Mouse (Mus musculus): ENCODE results near the gene Arsa. TPM values are rescaled to one million over a fixed set of nuclear protein-coding genes. Genes with fewer than 3 reads are reported as not detected.
A peak's percentile ranks its signal among the peaks of the same experiment; 100 is the strongest.

Arsa gene
- polyA plus RNA-seq, 1 experiment from 2014 or later = 9.4 TPM

- no peak overlapping the region for H3K4me3 ChIP-seq (ENCODE audit: low read depth, low read length)
- H3K9ac ChIP-seq (ENCODE audit: low read length) = no peak overlapping the region
- H3K4me2 ChIP-seq = no peak overlapping the region
- no peak for DNase-seq (ENCODE audit: low spot score, missing footprints)
- no peaks in the 10 kb centered on the region for H3K36me3 ChIP-seq (ENCODE audit: control insufficient read depth, insufficient read depth, low read length)
- ATAC-seq (ENCODE audit: low FRiP score) = no peak
- H3K4me1 ChIP-seq (ENCODE audit: control insufficient read depth, insufficient read depth, low read length) = peaks cover 5% of the 10 kb centered on the region; the same call in 1 of the 2 replicates
- H3K27ac ChIP-seq (ENCODE audit: low read depth, low read length) = no peak overlapping the region
- WGBS = 48% methylated on average over 8 of the region's 8 CpGs
- H3K27me3 ChIP-seq (ENCODE audit: control insufficient read depth, insufficient read depth, low read length) = no peaks in the 10 kb centered on the region
- H3K9me3 ChIP-seq (ENCODE audit: control insufficient read depth, low read length) = no peaks in the 10 kb centered on the region
Observed at GRCm38 (mm10) chr15:89477806-89478205, 581 bp upstream of the Arsa start.

GRCm38 (mm10) chr15:89476475-89476815 lies 780 bp downstream of the Arsa start:
- Histone ChIP-seq H3K4me2 (peak overlapping the region; percentile 85), H3K4me3 (ENCODE audit: low read depth, low read length) (peak overlapping the region; percentile 46), H3K36me3 (ENCODE audit: control insufficient read depth, insufficient read depth, low read length) (no peaks in the 10 kb centered on the region), H3K9ac (ENCODE audit: low read length) (peak overlapping the region; percentile 70), H3K9me3 (ENCODE audit: control insufficient read depth, low read length) (no peaks in the 10 kb centered on the region), H3K27me3 (ENCODE audit: control insufficient read depth, insufficient read depth, low read length) (no peaks in the 10 kb centered on the region), H3K4me1 (ENCODE audit: control insufficient read depth, insufficient read depth, low read length) (peaks cover 5% of the 10 kb centered on the region; the same call in 1 of the 2 replicates), H3K27ac (ENCODE audit: low read depth, low read length) (no peak overlapping the region)
- 8% methylated on average over 5 of the region's 5 CpGs for WGBS
- DNase-seq (ENCODE audit: low spot score, missing footprints) = no peak
- no peak for ATAC-seq (ENCODE audit: low FRiP score)

DNA sequence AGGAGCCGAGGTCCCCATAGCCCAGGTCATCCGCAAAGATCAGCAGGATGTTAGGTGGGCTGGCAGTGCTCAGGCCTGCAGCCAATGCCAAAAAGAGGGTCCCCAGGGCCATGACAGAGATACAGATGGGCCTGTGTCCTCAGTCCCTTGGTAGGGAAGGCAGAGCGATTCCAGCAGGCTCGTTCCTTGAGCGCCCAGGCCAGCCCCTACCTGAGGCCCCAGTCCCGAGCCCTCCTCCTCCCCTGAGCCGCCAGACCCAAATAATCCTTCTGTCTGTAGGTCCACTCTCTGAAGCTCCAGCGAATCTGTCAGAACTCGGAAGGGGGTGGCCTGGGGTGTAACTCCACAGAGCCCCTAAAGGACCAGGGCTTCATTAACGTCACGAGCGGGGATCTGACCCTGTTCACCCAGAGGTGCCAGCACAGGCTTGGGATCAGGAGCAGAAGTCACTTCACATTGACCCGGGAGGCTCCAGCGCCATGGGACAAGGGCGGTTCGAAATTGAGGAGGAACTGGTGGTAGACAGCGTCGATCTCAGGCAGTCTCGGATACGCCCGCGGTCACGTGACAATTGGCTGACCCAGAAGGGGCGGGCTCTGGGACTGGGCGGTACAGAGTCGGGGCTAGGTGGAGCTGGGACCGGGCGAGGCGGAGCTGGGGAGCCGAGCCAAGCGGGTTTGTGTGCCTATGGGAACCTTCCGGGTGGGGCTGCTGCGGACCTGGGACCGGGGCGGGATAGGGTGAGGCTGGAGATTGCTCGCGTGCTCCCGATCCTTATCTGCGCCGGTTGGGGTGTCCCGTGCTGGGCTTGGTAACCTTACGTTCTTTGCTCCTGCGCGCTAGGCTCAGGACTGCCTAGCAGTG lies 1.4 kb downstream of the Arsa start:
- Histone ChIP-seq H3K36me3 (ENCODE audit: control insufficient read depth, insufficient read depth, low read length) (no peaks in the 10 kb centered on the region), H3K4me3 (ENCODE audit: low read depth, low read length) (peak overlapping the region; percentile 46), H3K9me3 (ENCODE audit: control insufficient read depth, low read length) (no peaks in the 10 kb centered on the region), H3K9ac (ENCODE audit: low read length) (peak overlapping the region; percentile 70), H3K27ac (ENCODE audit: low read depth, low read length) (no peak overlapping the region; the same call in 1 of the 2 replicates), H3K4me2 (peak overlapping the region; percentile 85), H3K4me1 (ENCODE audit: control insufficient read depth, insufficient read depth, low read length) (peaks cover 5% of the 10 kb centered on the region; the same call in 1 of the 2 replicates), H3K27me3 (ENCODE audit: control insufficient read depth, insufficient read depth, low read length) (no peaks in the 10 kb centered on the region)
- WGBS = 10% methylated on average over 44 of the region's 44 CpGs
- DNase-seq (ENCODE audit: low spot score, missing footprints) = peak; percentile 98
- peak; percentile 97 for ATAC-seq (ENCODE audit: low FRiP score)

DNA sequence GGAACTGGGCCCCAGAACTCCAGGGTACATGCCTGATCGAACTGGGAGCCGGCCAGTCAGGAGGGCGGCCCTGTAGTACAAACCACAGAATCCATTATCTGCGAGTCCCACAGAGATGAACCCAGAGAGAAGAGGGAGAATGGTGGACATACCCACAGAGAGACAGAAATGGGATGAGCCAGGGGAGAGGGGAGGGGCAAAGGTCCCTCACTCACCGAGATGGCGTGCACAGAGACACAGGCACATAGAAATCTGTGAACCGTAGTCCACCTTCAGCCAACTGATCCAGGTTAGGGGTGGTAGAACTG lies 2.0 kb downstream of the Arsa start:
- peak overlapping the region; percentile 46; the same call in 1 of the 2 replicates for H3K4me3 ChIP-seq (ENCODE audit: low read depth, low read length)
- WGBS = 89% methylated on average over 7 of the region's 7 CpGs
- DNase-seq (ENCODE audit: low spot score, missing footprints) (no peak), ATAC-seq (ENCODE audit: low FRiP score) (no peak)
- no peak overlapping the region for H3K9ac ChIP-seq (ENCODE audit: low read length)
- no peaks in the 10 kb centered on the region for H3K27me3 ChIP-seq (ENCODE audit: control insufficient read depth, insufficient read depth, low read length)
- no peaks in the 10 kb centered on the region for H3K36me3 ChIP-seq (ENCODE audit: control insufficient read depth, insufficient read depth, low read length)
- H3K4me1 ChIP-seq (ENCODE audit: control insufficient read depth, insufficient read depth, low read length) = peaks cover 5% of the 10 kb centered on the region; the same call in 1 of the 2 replicates
- no peaks in the 10 kb centered on the region for H3K9me3 ChIP-seq (ENCODE audit: control insufficient read depth, low read length)
- H3K27ac ChIP-seq (ENCODE audit: low read depth, low read length) = no peak overlapping the region
- peak overlapping the region; percentile 85 for H3K4me2 ChIP-seq

- Histone ChIP-seq H3K36me3 (ENCODE audit: control insufficient read depth, insufficient read depth, low read length) (no peaks in the 10 kb centered on the region), H3K27ac (ENCODE audit: low read depth, low read length) (no peak overlapping the region), H3K27me3 (ENCODE audit: control insufficient read depth, insufficient read depth, low read length) (no peaks in the 10 kb centered on the region), H3K4me1 (ENCODE audit: control insufficient read depth, insufficient read depth, low read length) (peaks cover 5% of the 10 kb centered on the region; the same call in 1 of the 2 replicates), H3K9me3 (ENCODE audit: control insufficient read depth, low read length) (no peaks in the 10 kb centered on the region), H3K4me2 (no peak overlapping the region), H3K4me3 (ENCODE audit: low read depth, low read length) (no peak overlapping the region), H3K9ac (ENCODE audit: low read length) (no peak overlapping the region)
- DNase-seq (ENCODE audit: low spot score, missing footprints) = no peak
- no peak for ATAC-seq (ENCODE audit: low FRiP score)
- 93% methylated on average over 19 of the region's 19 CpGs for WGBS
Observed at GRCm38 (mm10) chr15:89474596-89475292, 2.5 kb downstream of the Arsa start.

- no peak for ATAC-seq (ENCODE audit: low FRiP score)
- 95% methylated on average over 8 of the region's 8 CpGs for WGBS
- H3K27me3 ChIP-seq (ENCODE audit: control insufficient read depth, insufficient read depth, low read length) = no peaks in the 10 kb centered on the region
- no peak for DNase-seq (ENCODE audit: low spot score, missing footprints)
- H3K4me1 ChIP-seq (ENCODE audit: control insufficient read depth, insufficient read depth, low read length) = peaks cover 5% of the 10 kb centered on the region; the same call in 1 of the 2 replicates
- H3K9me3 ChIP-seq (ENCODE audit: control insufficient read depth, low read length) = no peaks in the 10 kb centered on the region
- no peak overlapping the region for H3K4me3 ChIP-seq (ENCODE audit: low read depth, low read length)
- no peaks in the 10 kb centered on the region for H3K36me3 ChIP-seq (ENCODE audit: control insufficient read depth, insufficient read depth, low read length)
- no peak overlapping the region for H3K9ac ChIP-seq (ENCODE audit: low read length)
- no peak overlapping the region for H3K4me2 ChIP-seq
- H3K27ac ChIP-seq (ENCODE audit: low read depth, low read length) = no peak overlapping the region
Observed at GRCm38 (mm10) chr15:89473921-89474320, 3.3 kb downstream of the Arsa start.

GRCm38 (mm10) chr15:89473370-89473769 lies 3.9 kb downstream of the Arsa start:
- Histone ChIP-seq H3K4me2 (no peak overlapping the region), H3K9ac (ENCODE audit: low read length) (no peak overlapping the region), H3K27me3 (ENCODE audit: control insufficient read depth, insufficient read depth, low read length) (no peaks in the 10 kb centered on the region), H3K36me3 (ENCODE audit: control insufficient read depth, insufficient read depth, low read length) (no peaks in the 10 kb centered on the region), H3K27ac (ENCODE audit: low read depth, low read length) (no peak overlapping the region), H3K4me1 (ENCODE audit: control insufficient read depth, insufficient read depth, low read length) (peaks cover 5% of the 10 kb centered on the region; the same call in 1 of the 2 replicates), H3K9me3 (ENCODE audit: control insufficient read depth, low read length) (no peaks in the 10 kb centered on the region), H3K4me3 (ENCODE audit: low read depth, low read length) (no peak overlapping the region)
- DNase-seq (ENCODE audit: low spot score, missing footprints) = no peak
- ATAC-seq (ENCODE audit: low FRiP score) = no peak
- 82% methylated on average over 9 of the region's 9 CpGs for WGBS

- no peak for ATAC-seq (ENCODE audit: low FRiP score)
- Histone ChIP-seq H3K4me1 (ENCODE audit: control insufficient read depth, insufficient read depth, low read length) (peaks cover 5% of the 10 kb centered on the region; the same call in 1 of the 2 replicates), H3K9me3 (ENCODE audit: control insufficient read depth, low read length) (no peaks in the 10 kb centered on the region), H3K27ac (ENCODE audit: low read depth, low read length) (no peak overlapping the region), H3K4me3 (ENCODE audit: low read depth, low read length) (no peak overlapping the region), H3K9ac (ENCODE audit: low read length) (no peak overlapping the region), H3K27me3 (ENCODE audit: control insufficient read depth, insufficient read depth, low read length) (no peaks in the 10 kb centered on the region), H3K36me3 (ENCODE audit: control insufficient read depth, insufficient read depth, low read length) (no peaks in the 10 kb centered on the region), H3K4me2 (no peak overlapping the region)
- DNase-seq (ENCODE audit: low spot score, missing footprints) = no peak
- WGBS = 95% methylated on average over 4 of the region's 4 CpGs
Observed at GRCm38 (mm10) chr15:89471476-89471875, 5.7 kb downstream of the Arsa start.

DNA sequence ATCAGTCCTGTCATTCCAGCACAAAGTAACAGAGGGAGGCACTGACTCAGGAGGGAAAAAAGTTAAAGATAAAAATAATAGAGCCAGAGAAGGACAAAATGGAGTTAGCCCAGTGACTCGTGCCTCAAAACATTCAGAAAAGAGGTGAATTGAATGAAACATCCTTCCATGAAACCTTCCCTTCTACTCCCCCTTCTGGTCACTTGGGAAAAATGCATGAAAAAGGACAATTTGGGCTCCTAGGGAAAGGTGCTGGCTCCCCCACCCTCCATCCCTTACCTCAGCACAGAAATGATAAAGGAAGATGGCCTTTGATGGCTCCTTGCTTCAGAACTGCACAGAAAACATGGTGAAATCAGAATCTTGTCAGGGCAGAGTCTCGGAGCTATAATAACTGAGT lies 8.6 kb downstream of the Arsa start:
- DNase-seq (ENCODE audit: low spot score, missing footprints) (peak; percentile 89), ATAC-seq (ENCODE audit: low FRiP score) (no peak)
- Histone ChIP-seq H3K9me3 (ENCODE audit: control insufficient read depth, low read length) (no peaks in the 10 kb centered on the region), H3K36me3 (ENCODE audit: control insufficient read depth, insufficient read depth, low read length) (no peaks in the 10 kb centered on the region), H3K27me3 (ENCODE audit: control insufficient read depth, insufficient read depth, low read length) (no peaks in the 10 kb centered on the region), H3K4me3 (ENCODE audit: low read depth, low read length) (no peak overlapping the region), H3K27ac (ENCODE audit: low read depth, low read length) (no peak overlapping the region), H3K4me2 (no peak overlapping the region), H3K9ac (ENCODE audit: low read length) (no peak overlapping the region), H3K4me1 (ENCODE audit: control insufficient read depth, insufficient read depth, low read length) (no peaks in the 10 kb centered on the region)
- 28% methylated on average over 2 of the region's 2 CpGs for WGBS
